Mouse (Mus musculus): ENCODE measurements at regions not wholly inside any gene's neighbourhood (a gene's known extent, or its start where the extent isn't known, plus 50 kb on each side); places are given as distances from the start of the nearest gene placed in this dataset.
"Not testable (repeated sequence)": the region's sequence is repeated elsewhere in the genome, so short reads cannot be mapped to it uniquely, and the experiment has no call there.

DNA sequence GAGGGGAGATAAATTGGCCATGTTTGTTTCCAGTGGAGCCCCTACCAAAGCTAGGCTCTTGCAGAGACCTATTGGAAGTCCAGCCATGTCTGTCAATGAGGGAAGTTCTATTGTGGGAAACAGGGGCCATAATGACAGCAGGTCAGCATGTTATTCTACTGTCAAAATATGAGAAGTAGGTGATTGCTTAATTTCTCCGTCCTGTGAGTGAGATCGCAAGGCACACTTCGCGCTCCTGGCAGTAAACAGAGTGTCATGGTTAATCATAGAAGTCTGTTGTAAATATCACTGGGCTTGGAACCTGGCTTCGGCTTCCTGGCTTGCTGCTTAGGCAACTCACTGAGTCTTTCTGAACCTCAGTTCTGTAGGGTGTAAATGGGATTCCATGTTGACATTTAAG lies 72.5 kb upstream of the Ccdc122 start:
- in situ Hi-C loops (cut with MboI; ENCODE audit: unreplicated experiment in 2 of 2): no loop called here

DNA sequence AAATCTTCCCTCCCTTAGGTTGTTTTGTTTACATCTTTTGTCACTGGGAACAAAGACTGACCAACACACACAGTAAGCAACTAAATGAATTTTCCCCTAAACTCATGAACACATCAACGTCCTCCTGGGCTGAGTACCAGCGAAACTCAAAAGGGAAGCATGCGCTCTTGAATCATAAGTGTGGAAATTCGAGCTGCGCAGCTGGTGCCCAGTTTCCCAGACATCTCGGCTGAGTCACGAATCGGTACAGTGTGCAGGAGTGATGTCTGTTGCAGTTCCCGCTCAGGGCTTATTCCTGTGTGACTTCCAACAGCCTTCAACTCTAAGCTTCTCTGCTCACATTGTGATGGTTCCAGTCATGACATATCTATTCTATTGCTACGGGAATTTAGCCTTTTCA lies 77.7 kb upstream of the Ccdc122 start:
- in situ Hi-C loops (cut with MboI; ENCODE audit: unreplicated experiment in 2 of 2): no loop called here

DNA sequence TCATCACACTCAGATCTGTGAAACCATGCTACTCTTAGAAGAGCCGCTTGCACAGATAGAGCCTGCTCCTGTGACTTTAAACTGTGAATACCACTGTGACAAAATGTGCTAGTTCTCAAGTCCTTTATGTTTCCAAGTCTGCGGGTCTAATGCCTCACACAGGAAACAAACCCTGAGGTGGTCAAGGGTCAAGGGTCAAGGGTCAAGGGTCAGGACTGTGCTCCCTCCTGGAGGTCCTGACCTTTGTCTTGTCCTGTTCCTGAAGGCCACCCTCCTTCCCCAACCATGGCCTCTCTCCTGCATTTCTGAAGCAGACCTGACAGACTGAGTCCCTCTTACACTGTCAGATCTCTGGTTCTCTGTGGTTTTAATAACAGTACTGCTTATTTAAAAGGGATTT lies 79.4 kb upstream of the Ccdc122 start:
- in situ Hi-C loops (cut with MboI; ENCODE audit: unreplicated experiment in 2 of 2): no loop called here

DNA sequence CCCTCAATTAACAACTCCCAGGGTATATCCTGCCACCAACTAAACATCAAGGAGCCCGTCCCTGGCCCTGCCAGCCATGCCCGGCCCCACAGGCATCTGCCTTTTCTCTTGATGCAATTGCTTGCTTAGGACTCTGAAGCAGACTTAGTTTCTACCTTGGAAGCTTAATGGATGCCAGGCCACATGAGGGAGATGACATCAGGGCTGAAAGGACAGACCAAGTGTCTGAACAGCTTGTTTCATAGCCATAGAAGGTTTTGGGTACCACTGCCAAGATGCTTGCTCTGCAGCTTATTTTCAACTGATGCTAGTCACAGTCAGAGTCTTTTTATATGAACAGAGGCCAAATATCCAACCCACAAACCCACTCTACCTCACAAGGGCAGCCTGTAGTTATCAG lies 83.4 kb upstream of the Ccdc122 start:
- in situ Hi-C loops (cut with MboI; ENCODE audit: unreplicated experiment in 2 of 2): no loop called here

DNA sequence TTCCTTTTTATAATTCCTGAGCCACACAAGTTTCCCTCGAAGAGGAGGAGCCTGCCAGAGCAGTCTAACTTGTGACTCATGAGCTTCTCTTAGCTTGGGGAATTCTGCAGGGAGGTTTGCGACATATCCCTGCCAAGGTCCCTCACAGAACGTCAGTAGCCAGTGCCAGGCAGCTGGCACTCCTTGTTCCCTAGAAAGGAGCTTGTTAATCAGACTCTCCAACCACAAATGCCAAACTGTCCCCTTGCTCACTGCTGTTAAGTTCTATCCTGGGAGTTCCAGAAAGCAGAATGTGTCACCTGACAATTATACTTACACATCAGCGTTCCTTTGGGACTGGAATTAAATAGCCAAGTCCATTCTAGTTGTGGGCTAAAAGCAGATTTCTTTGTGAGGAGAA lies 85.1 kb upstream of the Ccdc122 start:
- in situ Hi-C loops (cut with MboI; ENCODE audit: unreplicated experiment in 2 of 2): no loop called here

DNA sequence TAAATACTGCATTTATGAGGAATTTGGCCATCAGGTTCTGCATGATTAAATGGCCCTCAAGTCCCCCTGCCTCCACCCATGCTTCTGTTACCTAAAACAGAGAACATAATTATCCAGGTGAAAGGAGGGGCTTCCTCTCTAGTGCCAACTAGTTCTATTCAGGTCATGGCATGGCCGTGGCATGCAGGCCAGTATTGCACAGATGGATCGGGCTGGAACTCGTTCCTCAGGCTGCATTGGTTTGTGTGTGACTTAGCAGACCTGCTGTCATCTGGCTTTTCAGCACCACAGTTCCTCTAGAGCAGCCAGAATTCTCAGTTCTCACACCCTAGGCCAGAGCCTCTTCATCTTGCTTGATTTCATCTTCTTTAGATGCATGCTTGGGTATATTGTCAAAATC lies 87.2 kb upstream of the Ccdc122 start:
- in situ Hi-C loops (cut with MboI; ENCODE audit: unreplicated experiment in 2 of 2): no loop called here

DNA sequence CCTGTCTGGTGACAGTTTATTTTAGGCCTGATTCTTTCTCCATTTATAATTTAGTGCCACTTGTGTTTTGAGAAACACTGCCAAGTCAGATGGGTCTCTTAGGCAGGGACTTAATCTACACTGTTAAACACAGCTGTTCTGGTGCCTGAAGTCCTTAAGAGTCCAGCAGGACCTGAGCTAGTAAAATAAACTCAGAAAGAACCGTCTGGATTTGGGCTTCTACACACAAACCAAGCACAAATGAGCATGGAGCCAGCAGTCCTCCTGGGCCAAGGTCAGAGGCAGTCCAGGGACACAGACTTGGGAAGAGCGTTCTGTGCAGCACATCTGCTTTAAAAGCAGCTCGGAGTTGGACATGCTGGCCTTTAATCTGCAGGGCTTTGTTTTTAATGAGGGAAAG lies 87.6 kb upstream of the Ccdc122 start:
- in situ Hi-C loops (cut with MboI; ENCODE audit: unreplicated experiment in 2 of 2): no loop called here

DNA sequence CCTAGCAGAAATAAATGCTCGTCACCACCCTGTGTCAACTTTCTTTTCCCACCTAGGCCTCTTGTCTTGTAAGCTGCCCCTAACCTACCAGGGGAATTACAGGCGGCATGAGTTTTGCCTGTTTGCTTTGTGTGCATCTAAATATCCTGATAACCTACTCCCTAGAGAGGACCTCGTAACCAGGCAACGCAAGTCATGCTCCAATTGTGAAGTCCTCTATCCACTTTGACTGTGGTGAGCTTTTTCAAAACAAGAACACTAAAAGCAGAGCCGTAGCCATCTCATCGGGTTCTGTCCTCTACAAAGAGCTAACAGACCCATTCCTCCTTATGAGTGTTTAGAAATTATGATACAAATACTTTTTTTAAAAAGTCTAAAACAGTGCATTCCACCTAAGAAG lies 88.1 kb upstream of the Ccdc122 start:
- in situ Hi-C loops (cut with MboI; ENCODE audit: unreplicated experiment in 2 of 2): no loop called here

DNA sequence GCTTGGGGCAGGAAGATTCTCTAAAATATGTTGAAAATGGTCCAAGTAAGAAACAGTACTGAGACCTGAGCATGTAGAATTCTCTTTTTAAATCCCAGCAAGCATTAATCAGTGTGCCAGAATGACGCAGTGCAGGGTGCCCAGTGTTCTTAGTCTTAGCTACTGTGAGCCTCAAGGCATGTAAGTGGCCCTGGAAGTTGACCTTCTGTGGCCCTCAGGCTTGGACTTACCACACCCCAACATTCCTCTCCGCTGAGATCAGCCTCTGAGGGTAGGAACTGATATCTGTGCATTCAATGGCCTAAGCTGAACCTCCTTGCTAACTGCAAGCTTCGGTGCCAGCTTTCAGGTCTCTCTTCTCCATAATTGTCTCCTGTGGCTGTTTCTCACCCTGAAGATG lies 89.4 kb upstream of the Ccdc122 start:
- in situ Hi-C loops (cut with MboI; ENCODE audit: unreplicated experiment in 2 of 2): no loop called here

DNA sequence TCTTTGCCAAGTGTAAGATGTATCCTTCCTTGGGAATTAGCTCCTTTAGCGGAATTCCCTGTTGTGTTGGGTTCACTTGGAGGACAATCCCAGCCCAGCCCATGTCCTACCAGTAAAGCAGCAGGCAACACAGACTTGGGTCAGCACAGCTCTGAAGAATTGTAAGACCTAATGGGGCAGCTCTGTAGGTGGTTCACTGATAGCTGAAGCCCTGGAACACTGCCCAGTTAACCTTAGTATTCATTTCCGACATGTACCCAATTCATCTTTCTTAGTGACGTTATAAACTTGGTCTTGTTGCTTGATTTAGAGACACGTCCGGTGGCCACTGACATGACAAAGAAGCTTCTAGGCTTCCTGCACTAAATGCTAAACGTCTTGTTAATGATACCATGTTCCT lies 90.9 kb upstream of the Ccdc122 start:
- in situ Hi-C loops (cut with MboI; ENCODE audit: unreplicated experiment in 2 of 2): no loop called here

DNA sequence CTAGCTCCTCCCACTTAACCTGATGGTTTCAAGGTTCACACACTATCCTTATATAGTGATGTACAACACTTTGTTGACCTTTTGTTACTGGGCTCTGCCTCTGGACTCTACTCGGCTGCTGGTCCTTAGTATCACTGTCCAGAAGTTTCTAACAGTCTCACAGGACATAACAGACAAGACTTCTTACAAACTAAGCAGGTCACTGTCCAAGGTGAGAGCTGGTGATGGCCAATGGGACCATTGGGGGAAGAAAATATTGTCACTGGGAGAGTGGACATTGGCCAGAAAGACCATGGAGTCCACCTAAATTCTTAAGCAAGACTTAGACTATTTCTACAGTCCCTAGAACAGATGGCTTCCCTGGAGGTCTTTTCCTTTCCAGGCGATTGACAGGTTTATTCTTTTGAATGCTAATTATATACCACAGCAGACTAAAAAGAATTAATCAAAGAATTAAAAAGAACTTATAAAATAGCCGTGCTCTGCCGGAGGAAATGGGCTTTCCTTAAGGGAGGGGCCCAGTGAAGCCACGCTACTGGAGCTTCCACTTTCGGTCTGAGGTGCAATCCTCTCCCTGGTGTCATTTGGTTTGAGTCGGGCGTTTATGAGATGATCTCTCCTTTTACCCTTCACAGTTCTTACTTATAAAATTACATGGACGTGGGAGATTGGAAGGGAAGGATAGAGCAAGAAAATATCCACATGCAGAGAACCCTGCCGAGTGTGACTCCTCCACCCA lies 94.9 kb upstream of the Ccdc122 start:
- in situ Hi-C loops (cut with MboI; ENCODE audit: unreplicated experiment in 2 of 2): no loop called here

DNA sequence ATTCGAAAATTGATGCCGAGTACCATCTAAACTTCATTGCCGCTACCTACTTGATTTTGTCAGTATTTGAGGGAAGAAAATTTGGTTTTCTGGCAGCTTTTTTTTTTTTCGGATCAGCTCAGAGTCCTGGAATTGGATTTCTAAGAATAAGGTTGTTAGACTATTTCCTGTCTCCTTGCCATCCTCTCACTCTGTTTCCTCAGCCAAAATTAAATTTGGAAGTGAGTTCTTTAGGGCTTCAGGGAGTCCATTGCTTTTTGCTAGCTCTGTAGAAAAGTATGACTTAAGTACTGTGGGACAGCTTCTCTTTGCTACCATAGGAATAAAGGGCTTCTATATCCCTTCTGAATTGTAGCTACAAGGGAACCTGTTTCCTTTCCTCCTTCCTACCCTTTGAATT lies 96.1 kb upstream of the Ccdc122 start:
- in situ Hi-C loops (cut with MboI; ENCODE audit: unreplicated experiment in 2 of 2): no loop called here

DNA sequence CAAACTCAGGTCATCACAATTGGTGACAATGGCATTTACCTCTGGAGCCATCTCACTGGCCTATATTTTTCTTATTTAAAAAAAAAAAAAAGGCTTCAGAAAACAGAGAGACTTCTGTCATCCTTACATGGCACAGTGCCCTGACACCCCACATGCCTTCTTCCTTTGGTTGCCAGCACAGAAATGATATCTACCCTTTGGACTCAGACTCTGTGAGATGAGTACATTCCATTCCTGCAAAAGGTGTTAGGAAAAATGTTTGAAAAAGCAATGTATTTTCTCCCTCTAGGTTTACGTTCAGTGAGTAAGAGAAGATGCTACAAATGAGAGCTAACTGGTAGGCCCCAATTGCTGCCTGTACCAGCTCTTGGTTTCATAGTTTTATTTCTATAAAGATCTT lies 99.9 kb upstream of the Ccdc122 start:
- in situ Hi-C loops (cut with MboI; ENCODE audit: unreplicated experiment in 2 of 2): no loop called here

DNA sequence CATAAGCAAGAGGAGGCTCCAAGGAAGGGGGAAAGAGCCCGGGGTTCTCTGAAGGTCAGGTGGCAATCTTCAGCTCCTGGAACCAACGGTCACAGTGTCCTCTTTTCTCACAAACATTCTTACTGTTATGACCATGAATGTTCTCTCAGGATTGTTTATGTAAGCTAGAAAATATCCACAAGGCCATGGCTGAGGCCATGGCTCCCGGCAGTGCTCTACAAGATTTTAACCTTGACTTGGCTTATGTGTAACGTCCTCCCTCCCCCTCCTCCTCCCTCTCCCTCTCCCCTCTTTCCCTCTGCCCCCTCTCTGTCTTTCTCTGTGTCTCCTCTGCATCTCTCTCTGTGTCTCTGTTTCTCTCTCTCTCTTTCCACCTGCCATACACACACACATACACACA lies 100.5 kb upstream of the Ccdc122 start:
- in situ Hi-C loops (cut with MboI; ENCODE audit: unreplicated experiment in 2 of 2): not testable (repeated sequence)

DNA sequence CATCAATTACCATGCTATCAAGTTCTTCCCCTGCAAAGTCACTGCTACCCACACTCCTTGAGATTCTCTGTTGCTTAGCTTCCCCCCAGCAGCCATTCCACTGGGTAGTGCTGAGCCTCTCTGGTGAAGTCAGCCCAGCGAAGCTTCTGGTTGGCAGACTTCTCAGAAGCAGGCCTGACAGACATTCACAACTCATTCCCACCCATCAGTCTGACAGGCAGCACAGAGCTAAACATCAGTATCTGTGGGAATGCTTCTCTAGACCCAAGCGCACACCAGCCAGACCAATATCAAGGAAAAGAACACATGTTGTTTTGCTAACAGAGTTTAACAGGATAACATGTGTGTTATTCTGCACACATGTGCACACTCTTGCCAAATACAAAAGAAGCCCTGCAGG lies 101.1 kb upstream of the Ccdc122 start:
- in situ Hi-C loops (cut with MboI; ENCODE audit: unreplicated experiment in 2 of 2): no loop called here

DNA sequence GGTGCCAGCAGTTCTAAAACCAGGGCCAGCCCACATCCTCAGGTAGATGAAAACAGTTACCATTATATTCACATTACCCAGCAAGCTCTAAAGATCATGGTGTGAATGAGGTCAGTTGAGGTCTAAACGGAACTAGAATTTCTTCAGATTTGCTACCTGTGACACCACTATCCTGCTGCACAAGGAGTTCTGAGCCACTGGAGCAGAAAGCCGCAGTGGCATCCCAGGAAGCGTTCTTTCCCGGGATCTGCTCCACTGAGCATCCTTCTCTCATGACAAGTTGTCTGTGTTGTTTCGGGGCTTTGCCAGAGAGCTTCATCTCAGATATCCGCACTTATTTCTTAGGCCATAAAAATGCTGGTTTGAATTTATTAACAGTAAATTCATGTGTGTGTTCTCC lies 103.7 kb upstream of the Ccdc122 start:
- in situ Hi-C loops (cut with MboI; ENCODE audit: unreplicated experiment in 2 of 2): no loop called here

DNA sequence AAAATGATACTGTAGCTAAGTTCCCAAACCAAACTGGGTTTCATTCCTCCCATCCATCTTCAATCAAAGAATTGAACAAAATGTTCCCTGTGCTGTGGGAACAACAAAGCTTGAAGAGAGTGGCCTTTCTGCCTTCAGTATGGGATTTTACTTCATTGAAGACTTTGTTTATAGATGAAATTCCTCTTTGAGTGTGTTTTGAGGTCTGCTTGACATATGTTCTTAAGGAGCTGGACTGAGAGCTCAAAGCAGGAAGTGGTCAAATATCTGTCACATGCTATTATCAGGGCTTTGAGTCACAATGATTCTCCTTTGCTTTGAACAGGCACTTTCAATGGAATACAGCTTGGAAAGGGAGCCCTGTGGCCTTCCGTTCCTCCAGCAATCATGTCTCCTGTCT lies 105.2 kb upstream of the Ccdc122 start:
- in situ Hi-C loops (cut with MboI; ENCODE audit: unreplicated experiment in 2 of 2): no loop called here

DNA sequence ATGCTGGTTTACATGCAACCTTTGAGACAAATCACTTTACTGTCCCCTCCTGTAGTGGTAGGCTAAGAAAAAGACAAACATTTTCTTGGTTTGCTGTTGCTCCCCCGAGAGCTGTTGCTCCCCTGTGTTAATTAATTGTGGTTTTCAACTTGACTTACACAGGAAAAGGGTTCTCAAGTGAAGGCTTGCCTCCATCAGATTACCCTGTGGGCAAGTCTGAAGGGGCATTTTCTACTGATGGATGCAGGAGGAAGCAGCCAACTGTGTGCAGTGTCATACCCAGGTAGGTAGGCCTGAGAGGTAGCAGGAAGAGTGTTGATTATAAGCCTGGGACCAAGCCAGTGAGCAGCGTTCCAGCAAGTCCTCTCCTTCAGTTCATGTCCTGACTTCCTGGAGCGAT lies 107.0 kb upstream of the Ccdc122 start:
- in situ Hi-C loops (cut with MboI; ENCODE audit: unreplicated experiment in 2 of 2): no loop called here

DNA sequence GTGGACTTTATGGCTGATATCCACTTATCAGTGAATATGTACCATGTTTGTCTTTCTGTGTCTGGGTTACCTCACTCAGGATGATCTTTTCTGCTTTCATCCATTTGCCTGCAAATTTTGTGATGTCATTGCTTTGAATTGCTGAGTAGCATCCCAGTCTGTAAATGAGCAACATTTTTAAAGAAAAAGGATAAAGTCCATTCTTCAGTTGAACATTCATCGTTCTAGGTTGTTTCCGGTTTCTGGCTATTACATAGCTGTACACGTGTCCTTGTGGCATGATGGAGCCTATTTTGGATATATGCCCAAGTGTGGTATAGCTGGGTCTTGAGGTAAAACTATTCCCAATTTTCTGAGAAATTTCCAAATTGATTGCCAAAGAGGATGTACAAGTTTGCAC lies 107.9 kb upstream of the Ccdc122 start:
- in situ Hi-C loops (cut with MboI; ENCODE audit: unreplicated experiment in 2 of 2): no loop called here

DNA sequence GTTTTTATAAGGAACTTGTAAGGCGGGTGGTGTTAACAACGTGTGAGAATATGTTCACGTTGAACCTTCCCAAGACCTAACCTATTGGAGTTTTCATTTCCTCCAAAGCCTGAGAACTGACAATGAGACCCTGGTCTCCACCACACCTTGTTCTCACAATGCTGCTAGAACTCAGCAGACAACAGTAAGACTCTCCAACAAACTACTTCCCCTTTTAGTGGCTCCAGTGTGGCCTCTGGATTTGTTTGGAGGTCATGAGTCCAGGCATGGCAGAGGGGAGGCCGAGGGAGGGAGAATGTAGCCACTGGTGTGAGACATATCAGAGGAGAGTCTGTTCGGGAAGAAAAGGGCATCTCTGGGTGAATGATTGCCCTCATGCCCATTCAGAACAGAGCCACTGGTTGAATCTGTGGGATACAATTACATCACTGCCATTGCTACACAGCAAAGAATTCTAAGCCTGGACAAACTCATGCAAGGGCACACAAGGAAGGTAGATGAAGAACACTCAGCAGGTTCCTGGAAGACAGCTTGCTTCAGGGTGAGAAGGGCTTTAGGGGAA lies 109.2 kb upstream of the Ccdc122 start:
- in situ Hi-C loops (cut with MboI; ENCODE audit: unreplicated experiment in 2 of 2): no loop called here

DNA sequence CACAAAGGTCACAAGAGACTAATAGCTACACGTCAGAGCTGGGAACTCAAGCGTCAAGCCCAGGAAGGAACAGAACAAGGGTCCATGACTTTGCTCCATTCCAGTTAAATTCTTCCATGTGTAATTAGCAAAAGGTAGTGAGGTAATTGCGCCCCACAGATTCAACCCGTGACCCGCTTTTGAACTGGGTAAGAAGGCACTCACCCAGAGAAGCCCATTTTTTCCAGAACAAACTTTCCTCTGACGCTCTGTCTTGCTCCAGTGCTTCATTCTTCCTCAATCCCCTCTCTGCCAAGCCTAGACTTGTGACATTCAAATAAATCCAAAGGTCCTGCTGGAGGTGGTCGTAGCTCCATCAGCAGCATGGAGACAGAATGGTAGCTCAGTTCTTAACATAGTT lies 110.2 kb upstream of the Ccdc122 start:
- in situ Hi-C loops (cut with MboI; ENCODE audit: unreplicated experiment in 2 of 2): no loop called here

DNA sequence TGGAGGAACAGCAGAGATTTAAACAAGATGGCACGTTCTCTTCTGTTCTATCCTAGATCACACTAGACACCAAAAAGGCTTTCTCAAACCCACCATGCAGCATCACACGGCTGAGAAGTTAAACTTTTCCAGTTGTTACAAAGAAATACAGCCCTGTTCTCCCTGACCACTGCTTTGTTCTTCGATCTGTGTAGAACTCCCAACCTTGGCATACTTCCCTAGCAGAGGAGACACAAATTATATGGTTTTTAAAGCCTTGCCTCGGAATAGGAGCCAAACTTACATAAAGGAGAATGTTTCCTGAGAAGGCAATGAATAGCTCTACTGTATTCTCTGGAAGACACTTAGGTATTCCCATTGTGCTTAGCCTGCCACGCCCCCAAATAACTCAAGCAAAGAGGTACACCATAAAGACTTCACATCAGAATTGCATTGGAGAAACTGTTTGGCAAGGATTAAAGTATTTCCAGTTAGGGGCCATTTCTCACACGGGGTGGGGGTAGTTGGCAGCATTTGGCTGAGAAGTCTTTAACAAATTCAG lies 114.1 kb upstream of the Ccdc122 start:
- in situ Hi-C loops (cut with MboI; ENCODE audit: unreplicated experiment in 2 of 2): no loop called here

DNA sequence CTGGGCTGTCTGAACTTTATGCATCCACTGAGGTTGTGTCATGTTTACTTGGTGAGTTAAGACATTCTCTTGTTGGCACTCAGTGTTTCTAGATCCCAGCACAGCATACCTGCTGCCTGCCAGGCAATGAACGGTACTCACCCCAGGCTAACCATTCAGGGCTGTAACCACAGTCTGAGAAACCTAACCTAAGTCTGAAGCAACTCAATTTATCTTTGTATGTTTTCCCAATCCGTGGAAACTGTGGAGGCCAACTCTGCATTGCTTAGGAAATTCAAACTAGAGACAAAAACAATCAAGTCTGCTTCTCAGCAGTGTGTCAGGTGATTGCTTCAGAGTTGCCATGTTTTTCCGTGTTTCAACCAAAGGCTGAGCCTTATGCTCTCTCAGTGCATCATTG lies 118.5 kb upstream of the Ccdc122 start:
- in situ Hi-C loops (cut with MboI; ENCODE audit: unreplicated experiment in 2 of 2): no loop called here

Measured in v-Abl transformed pro-B cells (cell line).